Mouse (Mus musculus) hindbrain, embryonic 13.5 days (tissue): ENCODE measurements around the gene Rimbp3. TPM values are rescaled to one million over a fixed set of nuclear protein-coding genes. Genes with fewer than 3 reads are reported as not detected.
A peak's percentile ranks its signal among the peaks of the same experiment; 100 is the strongest.
"Not testable (repeated sequence)": the region's sequence is repeated elsewhere in the genome, so short reads cannot be mapped to it uniquely, and the experiment has no call there.

Experiments
- ATAC-seq: fragments of 200-750 bp; cut with Nextera tagmentation; 2 replicates; pipeline ENCODE4 v1.8.0; 2017; ENCODE audit warnings: moderate TSS enrichment; ENCODE audit not compliant: low FRiP score
- H3K27ac ChIP-seq: fragments of 300-500 bp; sonication (generic); 2 replicates; pipeline ENCODE4 v1.5.1; 2015; ENCODE audit warnings: inconsistent platforms, mild to moderate bottlenecking, moderate library complexity
- H3K27me3 ChIP-seq: fragments of 300-500 bp; sonication (generic); 2 replicates; pipeline ENCODE4 v1.6.1; 2015; ENCODE audit warnings: mild to moderate bottlenecking, inconsistent platforms
- H3K36me3 ChIP-seq: fragments of 300-500 bp; sonication (generic); 2 replicates; pipeline ENCODE4 v1.6.1; 2015; ENCODE audit warnings: mild to moderate bottlenecking, inconsistent platforms
- H3K4me1 ChIP-seq: fragments of 300-500 bp; sonication (generic); replicated peaks from 2 replicates; pipeline ENCODE4 v1.6.1; 2015; ENCODE audit warnings: inconsistent platforms
- H3K4me2 ChIP-seq: fragments of 300-500 bp; sonication (generic); 2 replicates; pipeline ENCODE4 v1.6.1; 2015; ENCODE audit warnings: inconsistent platforms, mild to moderate bottlenecking, moderate library complexity
- H3K4me3 ChIP-seq: fragments of 300-500 bp; sonication (generic); 2 replicates; pipeline ENCODE4 v1.5.1; 2015; ENCODE audit warnings: mild to moderate bottlenecking, inconsistent platforms
- H3K9ac ChIP-seq: fragments of 300-500 bp; sonication (generic); 2 replicates; pipeline ENCODE4 v1.6.1; 2015; ENCODE audit warnings: mild to moderate bottlenecking, inconsistent platforms
- H3K9me3 ChIP-seq: fragments of 300-500 bp; sonication (generic); 2 replicates; pipeline ENCODE4 v1.6.1; 2016; ENCODE audit warnings: inconsistent platforms
- WGBS: fragments of 180-500 bp; shearing (Covaris S2); methylation state at CpG from one replicate; pipeline ENCODE4 v1.1.7; 2015; 5-methylcytosine and 5-hydroxymethylcytosine counted together
- polyA plus RNA-seq: library from polyadenylated mRNA; unstranded; fragments of >200 nt; fragmentation: Nextera tagmentation; extraction: Ambion mirVana; gene quantifications from 2 replicates; pipeline ENCODE4 v1.2.1, GENCODE M21; 2015

Rimbp3 gene
- polyA plus RNA-seq, 1 experiment from 2014 or later, result 1.8 TPM

DNA sequence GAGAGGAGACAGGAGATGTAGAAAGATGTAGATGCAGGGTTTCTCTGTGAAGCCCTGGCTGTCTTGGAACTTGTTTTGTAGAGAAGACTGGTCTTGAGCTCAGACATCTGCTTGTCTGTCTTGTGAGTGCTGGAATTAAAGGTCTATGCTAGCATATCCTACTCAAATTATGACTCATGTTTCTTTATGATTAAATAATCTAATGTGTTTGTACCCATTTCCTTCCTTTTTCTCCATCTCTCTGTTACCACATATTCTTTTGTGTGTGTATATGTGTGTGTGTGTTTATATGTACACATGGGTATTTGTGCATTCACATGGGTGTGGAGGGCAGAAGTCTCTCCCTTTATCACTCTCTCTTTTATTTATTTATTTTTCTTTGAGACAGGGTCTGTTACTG lies 18.1 kb downstream of the Rimbp3 start:
- Histone ChIP-seq H3K27ac (no peak overlapping the region), H3K36me3 (no peaks in the 10 kb centered on the region), H3K27me3 (no peaks in the 10 kb centered on the region), H3K9me3 (no peaks in the 10 kb centered on the region), H3K9ac (no peak overlapping the region), H3K4me3 (no peak overlapping the region), H3K4me2 (no peak overlapping the region), H3K4me1 (no peaks in the 10 kb centered on the region)
- no peak for ATAC-seq

DNA sequence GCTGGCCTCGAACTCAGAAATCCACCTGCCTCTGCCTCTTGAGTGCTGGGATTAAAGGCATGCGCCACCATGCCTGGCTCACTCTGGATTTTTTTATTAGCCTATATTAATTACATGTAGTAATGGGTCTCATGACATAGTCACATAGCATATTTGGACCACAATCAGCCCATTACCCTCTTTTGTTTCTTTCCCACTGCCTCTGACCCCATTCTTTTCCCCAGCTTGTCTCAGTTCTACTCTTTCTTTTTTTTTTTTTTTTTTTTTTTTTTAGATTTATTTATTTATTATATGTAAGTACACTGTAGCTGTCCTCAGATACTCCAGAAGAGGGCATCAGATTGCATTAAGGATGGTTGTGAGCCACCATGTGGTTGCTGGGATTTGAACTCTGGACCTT lies 23.1 kb downstream of the Rimbp3 start:
- not testable (repeated sequence) for H3K36me3 ChIP-seq, ATAC-seq, H3K9me3 ChIP-seq, H3K4me3 ChIP-seq, H3K4me2 ChIP-seq, H3K27ac ChIP-seq, H3K9ac ChIP-seq, H3K27me3 ChIP-seq
- 93% methylated on average over 2 of the region's 2 CpGs for WGBS
- H3K4me1 ChIP-seq, result peaks cover 27% of the 10 kb centered on the region

- ATAC-seq, result peak; percentile 95
- 1% methylated on average over 59 of the region's 59 CpGs for WGBS
- peak within 1 kb of the TSS; percentile 95 for H3K9ac ChIP-seq
These were observed 24.6 kb downstream of the Rimbp3 start, which contains the start of gene Hic2 for GRCm38 (mm10) chr16:17232794-17233701. Hic2 (plus strand) TSS chr16:17233572.

GRCm38 (mm10) chr16:17233702-17234498 lies 25.5 kb downstream of the Rimbp3 start:
- peak; percentile 80 for ATAC-seq
- Histone ChIP-seq H3K36me3 (no peaks in the 10 kb centered on the region), H3K4me1 (peaks cover 49% of the 10 kb centered on the region), H3K27ac (peak overlapping the region; percentile 97), H3K4me2 (peak overlapping the region; percentile 87), H3K9ac (peak overlapping the region; percentile 95), H3K4me3 (peak overlapping the region; percentile 84), H3K27me3 (no peaks in the 10 kb centered on the region), H3K9me3 (no peaks in the 10 kb centered on the region)
- WGBS, result under 1% methylated on average over 61 of the region's 62 CpGs

More at GRCm38 (mm10) chr16:17232794-17233701, 24.6 kb downstream of the Rimbp3 start, which contains the start of gene Hic2:
- peaks cover 40% of the 10 kb centered on the region for H3K4me1 ChIP-seq
- H3K27me3 ChIP-seq, result no peaks in the 10 kb centered on the region
- H3K36me3 ChIP-seq, result no peaks in the 10 kb centered on the region
- H3K4me2 ChIP-seq, result peak within 1 kb of the TSS; percentile 87
- H3K9me3 ChIP-seq, result no peaks in the 10 kb centered on the region
- peak within 1 kb of the TSS; percentile 97 for H3K27ac ChIP-seq
- H3K4me3 ChIP-seq, result peak within 1 kb of the TSS; percentile 84

DNA sequence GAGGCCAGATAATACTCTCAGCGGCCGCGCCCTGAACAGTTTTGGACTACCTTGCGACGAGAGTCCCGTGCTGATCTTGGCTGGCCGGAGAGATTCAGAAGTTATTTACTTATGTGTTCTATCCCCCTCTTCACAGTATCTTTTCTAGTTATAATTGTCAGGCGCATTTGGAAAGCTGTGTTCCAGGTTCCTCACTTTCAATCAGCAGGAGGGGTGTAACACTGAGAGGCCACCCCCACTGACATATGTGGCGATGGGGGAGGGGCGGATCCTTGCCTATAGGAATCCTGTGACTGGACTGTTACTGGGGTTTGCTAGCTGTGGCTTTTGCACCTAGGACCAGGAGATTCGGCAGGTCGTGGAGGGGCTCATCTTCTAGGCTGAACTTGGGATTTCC lies 26.1 kb downstream of the Rimbp3 start:
- H3K9ac ChIP-seq, result peak overlapping the region; percentile 95
- no peaks in the 10 kb centered on the region for H3K36me3 ChIP-seq
- peak overlapping the region; percentile 87 for H3K4me2 ChIP-seq
- H3K9me3 ChIP-seq, result no peaks in the 10 kb centered on the region
- H3K27ac ChIP-seq, result peak overlapping the region; percentile 97
- H3K27me3 ChIP-seq, result no peaks in the 10 kb centered on the region
- H3K4me1 ChIP-seq, result peaks cover 55% of the 10 kb centered on the region
- no peak for ATAC-seq
- H3K4me3 ChIP-seq, result peak overlapping the region; percentile 84
- 2% methylated on average over 12 of the region's 12 CpGs for WGBS

DNA sequence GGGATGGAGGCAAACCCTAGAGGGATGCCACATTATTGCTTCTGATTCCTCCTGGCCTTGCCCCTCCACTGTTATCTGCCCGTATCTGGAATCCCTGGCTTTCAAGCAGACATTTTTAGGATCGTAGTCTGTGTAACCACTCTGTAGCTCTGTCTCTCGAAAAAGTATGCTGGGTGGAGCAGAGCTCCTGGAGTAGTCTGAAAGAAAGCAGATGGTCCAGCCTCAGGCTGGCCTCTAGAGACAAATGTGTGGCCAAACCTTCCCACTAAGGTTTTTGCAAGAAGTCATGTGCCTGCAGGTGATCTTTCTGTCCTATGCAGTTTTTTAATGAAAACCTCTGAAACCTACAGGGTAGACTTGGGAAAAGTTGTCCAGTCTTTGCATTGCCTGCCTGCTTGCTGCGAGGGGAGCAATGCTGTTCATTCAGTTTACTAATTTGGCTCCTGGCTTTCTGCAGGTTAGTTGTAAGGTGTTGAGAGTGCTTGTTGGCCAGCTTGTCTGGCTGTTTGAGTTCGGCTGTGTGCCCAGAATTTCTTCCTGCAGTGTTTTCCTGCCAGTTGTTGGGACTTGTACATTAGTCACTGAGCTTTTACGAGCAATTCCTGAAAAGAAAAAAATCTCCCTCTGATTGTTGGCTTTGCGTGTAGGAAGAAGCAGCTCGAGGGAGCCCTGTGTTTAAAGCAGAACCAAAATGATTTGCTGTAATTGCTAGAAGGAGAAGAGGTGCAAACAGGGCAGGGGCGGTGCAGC lies 26.7 kb downstream of the Rimbp3 start:
- no peak for ATAC-seq
- Histone ChIP-seq H3K36me3 (no peaks in the 10 kb centered on the region), H3K27me3 (no peaks in the 10 kb centered on the region), H3K27ac (peak overlapping the region; percentile 97), H3K4me3 (peak overlapping the region; percentile 84), H3K4me2 (peak overlapping the region; percentile 87), H3K9me3 (no peaks in the 10 kb centered on the region), H3K9ac (peak overlapping the region; percentile 95), H3K4me1 (peaks cover 60% of the 10 kb centered on the region)
- WGBS, result 55% methylated on average over 9 of the region's 9 CpGs

GRCm38 (mm10) chr16:17237634-17238033 lies 29.2 kb downstream of the Rimbp3 start:
- 97% methylated on average over 3 of the region's 3 CpGs for WGBS
- Histone ChIP-seq H3K9ac (no peak overlapping the region), H3K4me1 (peaks cover 67% of the 10 kb centered on the region), H3K4me2 (no peak overlapping the region), H3K4me3 (no peak overlapping the region), H3K27me3 (no peaks in the 10 kb centered on the region), H3K36me3 (no peaks in the 10 kb centered on the region), H3K9me3 (no peaks in the 10 kb centered on the region), H3K27ac (no peak overlapping the region)
- ATAC-seq, result no peak

- no peak overlapping the region for H3K27ac ChIP-seq
- no peaks in the 10 kb centered on the region for H3K36me3 ChIP-seq
- H3K4me2 ChIP-seq, result no peak overlapping the region
- H3K4me1 ChIP-seq, result peaks cover 69% of the 10 kb centered on the region
- H3K27me3 ChIP-seq, result no peaks in the 10 kb centered on the region
- no peaks in the 10 kb centered on the region for H3K9me3 ChIP-seq
- no peak overlapping the region for H3K4me3 ChIP-seq
- no peak for ATAC-seq
- H3K9ac ChIP-seq, result no peak overlapping the region
- 82% methylated on average over 2 of the region's 2 CpGs for WGBS
These were observed 31.0 kb downstream of the Rimbp3 start for GRCm38 (mm10) chr16:17239409-17239808.

DNA sequence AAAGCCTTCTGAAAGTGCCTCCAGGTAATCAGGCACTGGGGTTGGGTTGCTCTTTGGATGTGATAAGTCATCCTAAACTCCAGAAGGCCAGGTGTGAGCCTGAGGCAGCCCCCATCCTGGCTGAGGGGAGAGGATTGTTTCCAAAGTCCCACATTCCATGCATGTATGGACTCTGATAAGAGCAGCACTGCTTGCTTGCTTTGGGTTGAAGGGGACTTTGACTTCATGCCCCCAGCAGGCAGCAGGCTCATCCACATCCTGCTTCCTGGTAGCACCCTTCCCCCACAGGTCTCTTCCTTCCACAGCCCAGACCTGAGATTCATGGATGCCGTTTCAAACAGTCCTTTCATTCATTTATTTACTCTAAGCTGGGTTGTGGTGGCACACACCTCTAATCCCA lies 35.3 kb downstream of the Rimbp3 start:
- no peak for ATAC-seq
- H3K4me1 ChIP-seq, result peaks cover 35% of the 10 kb centered on the region
- no peak overlapping the region for H3K4me2 ChIP-seq
- no peaks in the 10 kb centered on the region for H3K27me3 ChIP-seq
- no peak overlapping the region for H3K4me3 ChIP-seq
- no peaks in the 10 kb centered on the region for H3K36me3 ChIP-seq
- 77% methylated on average over 1 of the region's 1 CpGs for WGBS
- H3K9me3 ChIP-seq, result no peaks in the 10 kb centered on the region
- no peak overlapping the region for H3K9ac ChIP-seq
- H3K27ac ChIP-seq, result no peak overlapping the region

DNA sequence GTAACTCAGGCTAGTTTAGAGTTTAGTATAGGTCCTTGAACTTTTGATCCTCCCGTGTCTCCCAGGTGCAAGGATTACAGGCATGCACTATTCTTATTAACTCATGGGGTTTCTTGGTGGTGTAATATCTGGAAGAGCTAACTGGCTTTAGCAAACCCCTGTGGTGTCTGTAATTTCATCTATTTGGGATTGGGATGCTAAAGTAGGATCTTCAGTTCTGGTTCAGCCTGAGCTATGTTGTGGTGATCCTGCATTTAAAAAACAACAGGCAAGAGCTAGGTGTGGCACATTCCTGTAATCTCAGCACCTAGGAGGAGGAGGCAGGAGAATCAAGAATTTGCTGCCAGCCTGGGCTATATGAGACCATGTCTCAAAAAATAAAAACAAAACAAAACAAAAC lies 36.6 kb downstream of the Rimbp3 start:
- Histone ChIP-seq H3K27me3 (no peaks in the 10 kb centered on the region), H3K36me3 (no peaks in the 10 kb centered on the region), H3K4me3 (no peak overlapping the region), H3K4me2 (no peak overlapping the region), H3K9ac (no peak overlapping the region), H3K9me3 (no peaks in the 10 kb centered on the region), H3K27ac (no peak overlapping the region), H3K4me1 (peaks cover 25% of the 10 kb centered on the region)
- 82% methylated on average over 1 of the region's 1 CpGs for whole genome bisulfite sequencing
- ATAC-seq, result no peak

DNA sequence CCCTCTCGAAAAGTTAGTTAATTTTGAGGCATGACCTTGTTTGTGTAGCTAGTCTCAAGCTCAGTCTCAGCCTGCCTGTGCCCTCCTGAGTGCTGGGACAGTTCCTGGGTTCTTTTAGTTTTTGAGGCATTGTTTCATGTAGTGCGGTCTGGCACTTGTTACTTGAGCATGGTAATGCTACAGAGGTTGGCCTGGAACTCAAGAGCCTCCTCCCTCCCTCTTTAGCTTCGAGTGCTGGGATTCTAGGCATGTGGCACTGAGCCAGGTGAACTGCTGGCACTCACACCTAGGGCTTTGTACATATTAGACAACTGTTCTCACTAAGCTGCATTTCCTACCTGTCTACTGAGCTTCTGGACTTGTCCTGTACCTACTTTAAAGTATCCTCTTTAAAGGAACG lies 39.3 kb downstream of the Rimbp3 start:
- H3K27ac ChIP-seq, result no peak overlapping the region
- H3K9me3 ChIP-seq, result no peaks in the 10 kb centered on the region
- H3K4me2 ChIP-seq, result no peak overlapping the region
- H3K36me3 ChIP-seq, result no peaks in the 10 kb centered on the region
- no peak for ATAC-seq
- no peak overlapping the region for H3K9ac ChIP-seq
- 78% methylated on average over 4 of the region's 4 CpGs for WGBS
- H3K27me3 ChIP-seq, result no peaks in the 10 kb centered on the region
- H3K4me1 ChIP-seq, result peaks cover 41% of the 10 kb centered on the region
- H3K4me3 ChIP-seq, result no peak overlapping the region

DNA sequence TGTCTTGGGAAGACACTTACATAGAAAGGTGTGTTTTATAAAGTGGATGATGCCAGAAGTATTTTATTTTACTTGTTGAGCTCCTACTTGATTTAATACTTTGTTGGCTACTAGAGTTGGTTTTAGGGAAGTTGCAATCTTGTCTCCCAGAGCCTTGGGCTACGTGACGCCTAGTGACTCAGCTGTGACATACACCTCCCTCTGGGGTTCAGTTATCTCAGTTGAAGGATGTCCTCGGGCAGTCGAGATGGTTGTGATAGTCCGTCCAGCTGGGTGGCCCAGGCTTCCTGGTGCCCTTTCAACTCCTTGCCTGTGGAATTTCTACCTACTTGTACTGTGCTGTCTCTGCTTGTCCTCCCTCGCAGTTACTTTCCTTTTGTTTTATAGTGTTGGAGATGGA lies 40.7 kb downstream of the Rimbp3 start:
- no peaks in the 10 kb centered on the region for H3K9me3 ChIP-seq
- H3K36me3 ChIP-seq, result no peaks in the 10 kb centered on the region
- no peak overlapping the region for H3K4me3 ChIP-seq
- H3K4me1 ChIP-seq, result peaks cover 49% of the 10 kb centered on the region
- no peak overlapping the region for H3K4me2 ChIP-seq
- H3K27ac ChIP-seq, result no peak overlapping the region
- 76% methylated on average over 6 of the region's 6 CpGs for WGBS
- no peaks in the 10 kb centered on the region for H3K27me3 ChIP-seq
- ATAC-seq, result no peak
- H3K9ac ChIP-seq, result no peak overlapping the region
